Mouse (Mus musculus) hindbrain, embryonic 12.5 days (tissue): ENCODE data around the gene Trim7. TPM values are rescaled to one million over a fixed set of nuclear protein-coding genes. Genes with fewer than 3 reads are reported as not detected.
"Not testable (repeated sequence)": the region's sequence is repeated elsewhere in the genome, so short reads cannot be mapped to it uniquely, and the experiment has no call there.

Source experiments
- ATAC-seq: fragments of 200-750 bp; cut with Nextera tagmentation; 2 replicates; pipeline ENCODE4 v1.8.0; 2017; ENCODE audit warnings: moderate TSS enrichment; ENCODE audit not compliant: low FRiP score
- H3K27ac ChIP-seq: fragments of 300-500 bp; sonication (generic); 2 replicates; pipeline ENCODE4 v1.5.1; 2016; ENCODE audit warnings: mild to moderate bottlenecking
- H3K27me3 ChIP-seq: fragments of 300-500 bp; sonication (generic); 2 replicates; pipeline ENCODE4 v1.6.1; 2016; ENCODE audit warnings: mild to moderate bottlenecking
- H3K36me3 ChIP-seq: fragments of 300-500 bp; sonication (generic); 2 replicates; pipeline ENCODE4 v1.6.1; 2016; ENCODE audit warnings: mild to moderate bottlenecking
- H3K4me1 ChIP-seq: fragments of 300-500 bp; sonication (generic); 2 replicates; pipeline ENCODE4 v1.6.1; 2016
- H3K4me2 ChIP-seq: fragments of 300-500 bp; sonication (generic); replicated peaks from 2 replicates; pipeline ENCODE4 v1.6.1; 2016; ENCODE audit warnings: mild to moderate bottlenecking
- H3K4me3 ChIP-seq: fragments of 300-500 bp; sonication (generic); 2 replicates; pipeline ENCODE4 v1.5.1; 2016; ENCODE audit warnings: mild to moderate bottlenecking
- H3K9ac ChIP-seq: fragments of 300-500 bp; sonication (generic); 2 replicates; pipeline ENCODE4 v1.6.1; 2016; ENCODE audit warnings: mild to moderate bottlenecking, moderate library complexity
- H3K9me3 ChIP-seq: fragments of 300-500 bp; sonication (generic); replicated peaks from 2 replicates; pipeline ENCODE4 v1.6.1; 2016; ENCODE audit warnings: mild to moderate bottlenecking
- WGBS: fragments of 180-500 bp; shearing (Covaris S2); methylation state at CpG from one replicate; pipeline ENCODE4 v1.1.7; 2016; 5-methylcytosine and 5-hydroxymethylcytosine counted together
- polyA plus RNA-seq: library from polyadenylated mRNA; unstranded; fragments of >200 nt; fragmentation: Nextera tagmentation; extraction: Ambion mirVana; gene quantifications from 2 replicates; pipeline ENCODE4 v1.2.1, GENCODE M21; 2016

Gene Trim7
- polyA plus RNA-seq, 1 experiment from 2014 or later = 0.70 TPM

GRCm38 (mm10) chr11:48845244-48845815 is 19.4 kb downstream of the Trim7 start:
- Histone ChIP-seq H3K4me3 (no peak overlapping the region), H3K9me3 (no peaks in the 10 kb centered on the region), H3K27ac (no peak overlapping the region), H3K27me3 (peaks cover 30% of the 10 kb centered on the region), H3K4me1 (no peaks in the 10 kb centered on the region), H3K36me3 (no peaks in the 10 kb centered on the region), H3K4me2 (no peak overlapping the region), H3K9ac (no peak overlapping the region)
- no peak for ATAC-seq
- WGBS = 37% methylated on average over 13 of the region's 13 CpGs

- not testable (repeated sequence) for H3K4me2 ChIP-seq, H3K4me3 ChIP-seq, H3K9me3 ChIP-seq, H3K9ac ChIP-seq, H3K4me1 ChIP-seq, H3K36me3 ChIP-seq, H3K27ac ChIP-seq, ATAC-seq
- H3K27me3 ChIP-seq = peaks cover 28% of the 10 kb centered on the region
- 87% methylated on average over 2 of the region's 2 CpGs for WGBS
Measured at GRCm38 (mm10) chr11:48846362-48846761, 20.4 kb downstream of the Trim7 start.

- Histone ChIP-seq H3K4me3 (no peak overlapping the region), H3K9ac (no peak overlapping the region), H3K4me1 (no peaks in the 10 kb centered on the region), H3K9me3 (no peaks in the 10 kb centered on the region), H3K36me3 (no peaks in the 10 kb centered on the region), H3K27ac (no peak overlapping the region), H3K27me3 (peaks cover 28% of the 10 kb centered on the region), H3K4me2 (no peak overlapping the region)
- no peak for ATAC-seq
- 58% methylated on average over 5 of the region's 5 CpGs for WGBS
Measured at GRCm38 (mm10) chr11:48846881-48847280, 20.9 kb downstream of the Trim7 start.

- Histone ChIP-seq H3K4me3 (no peak overlapping the region), H3K9ac (no peak overlapping the region), H3K4me2 (no peak overlapping the region), H3K27me3 (peaks cover 23% of the 10 kb centered on the region), H3K27ac (no peak overlapping the region), H3K36me3 (no peaks in the 10 kb centered on the region), H3K4me1 (peaks cover 17% of the 10 kb centered on the region), H3K9me3 (no peaks in the 10 kb centered on the region)
- no peak for ATAC-seq
- 48% methylated on average over 2 of the region's 2 CpGs for WGBS
Measured at GRCm38 (mm10) chr11:48850240-48850639, 24.3 kb downstream of the Trim7 start.

DNA sequence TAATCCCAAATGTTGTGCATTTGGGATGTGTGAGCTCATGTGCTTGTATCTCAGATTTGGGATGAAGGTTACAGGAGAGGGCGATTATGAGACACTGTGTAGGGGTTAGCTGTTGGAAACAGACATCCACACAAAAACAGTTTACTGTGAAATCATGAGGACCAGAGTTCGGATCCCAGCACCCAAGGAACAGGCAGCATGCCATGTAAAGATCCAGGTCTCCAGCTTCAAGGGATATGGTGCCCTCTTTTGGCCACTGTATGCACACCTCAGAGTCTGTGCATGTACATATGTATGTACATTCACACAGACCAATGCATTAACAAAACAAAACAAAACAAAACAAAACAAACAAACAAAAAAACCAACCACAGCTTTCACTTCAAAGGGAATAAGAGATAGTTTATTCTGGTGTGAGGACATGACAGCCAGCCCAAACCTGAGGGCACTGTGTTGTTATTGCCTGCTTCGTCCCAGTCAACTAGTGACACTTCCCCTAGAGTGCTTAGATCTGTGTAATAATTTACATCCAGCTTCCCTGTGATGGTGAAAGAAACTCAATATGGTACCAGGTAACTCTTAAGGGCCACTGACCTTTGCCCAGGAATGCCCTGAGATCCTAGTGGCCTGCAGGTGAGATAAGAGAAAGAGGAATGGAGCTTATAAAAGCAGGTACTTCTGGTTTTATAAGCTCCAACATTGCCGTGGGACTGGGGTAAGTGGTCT is 25.5 kb downstream of the Trim7 start:
- Histone ChIP-seq H3K9me3 (no peaks in the 10 kb centered on the region), H3K36me3 (no peaks in the 10 kb centered on the region), H3K9ac (no peak overlapping the region), H3K4me2 (no peak overlapping the region), H3K27ac (no peak overlapping the region), H3K27me3 (peaks cover 18% of the 10 kb centered on the region), H3K4me3 (no peak overlapping the region), H3K4me1 (peaks cover 17% of the 10 kb centered on the region)
- WGBS = 87% methylated on average over 4 of the region's 4 CpGs
- ATAC-seq = no peak

DNA sequence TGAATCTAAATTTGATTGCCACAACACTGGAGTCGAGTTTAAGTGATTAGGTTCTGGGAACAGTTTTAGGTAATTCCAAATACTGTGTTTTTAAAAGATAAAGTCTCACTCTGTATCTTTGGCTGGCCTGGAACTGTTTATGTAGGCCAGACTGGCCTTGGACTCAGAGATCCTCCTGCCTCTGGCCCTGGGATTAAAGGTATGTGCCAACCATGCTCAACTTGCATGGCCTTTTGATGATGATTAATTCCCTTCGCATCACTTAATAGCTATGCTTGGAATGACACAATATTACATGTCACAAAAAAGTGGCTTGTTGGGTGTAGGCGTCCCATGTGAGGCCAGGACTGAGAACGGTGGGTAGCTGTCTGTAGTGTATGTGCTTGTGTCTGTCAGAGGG is 26.2 kb downstream of the Trim7 start:
- peaks cover 18% of the 10 kb centered on the region for H3K27me3 ChIP-seq
- ATAC-seq = no peak
- H3K9me3 ChIP-seq = no peaks in the 10 kb centered on the region
- H3K27ac ChIP-seq = no peak overlapping the region
- peaks cover 17% of the 10 kb centered on the region for H3K4me1 ChIP-seq
- H3K4me3 ChIP-seq = peak overlapping the region; percentile 58; the same call in 1 of the 2 replicates
- H3K9ac ChIP-seq = no peak overlapping the region
- H3K4me2 ChIP-seq = peak overlapping the region; percentile 94; the same call in 1 of the 2 replicates
- H3K36me3 ChIP-seq = no peaks in the 10 kb centered on the region
- 75% methylated on average over 4 of the region's 4 CpGs for whole genome bisulfite sequencing

GRCm38 (mm10) chr11:48852624-48853473 is 26.9 kb downstream of the Trim7 start:
- Histone ChIP-seq H3K4me1 (peaks cover 19% of the 10 kb centered on the region), H3K4me2 (peak overlapping the region; percentile 94), H3K4me3 (peak overlapping the region; percentile 58), H3K36me3 (no peaks in the 10 kb centered on the region), H3K27me3 (peaks cover 18% of the 10 kb centered on the region), H3K9me3 (no peaks in the 10 kb centered on the region), H3K27ac (peak overlapping the region; percentile 17; the same call in 1 of the 2 replicates), H3K9ac (peak overlapping the region; percentile 44)
- peak; percentile 40 for ATAC-seq
- 8% methylated on average over 23 of the region's 23 CpGs for WGBS

DNA sequence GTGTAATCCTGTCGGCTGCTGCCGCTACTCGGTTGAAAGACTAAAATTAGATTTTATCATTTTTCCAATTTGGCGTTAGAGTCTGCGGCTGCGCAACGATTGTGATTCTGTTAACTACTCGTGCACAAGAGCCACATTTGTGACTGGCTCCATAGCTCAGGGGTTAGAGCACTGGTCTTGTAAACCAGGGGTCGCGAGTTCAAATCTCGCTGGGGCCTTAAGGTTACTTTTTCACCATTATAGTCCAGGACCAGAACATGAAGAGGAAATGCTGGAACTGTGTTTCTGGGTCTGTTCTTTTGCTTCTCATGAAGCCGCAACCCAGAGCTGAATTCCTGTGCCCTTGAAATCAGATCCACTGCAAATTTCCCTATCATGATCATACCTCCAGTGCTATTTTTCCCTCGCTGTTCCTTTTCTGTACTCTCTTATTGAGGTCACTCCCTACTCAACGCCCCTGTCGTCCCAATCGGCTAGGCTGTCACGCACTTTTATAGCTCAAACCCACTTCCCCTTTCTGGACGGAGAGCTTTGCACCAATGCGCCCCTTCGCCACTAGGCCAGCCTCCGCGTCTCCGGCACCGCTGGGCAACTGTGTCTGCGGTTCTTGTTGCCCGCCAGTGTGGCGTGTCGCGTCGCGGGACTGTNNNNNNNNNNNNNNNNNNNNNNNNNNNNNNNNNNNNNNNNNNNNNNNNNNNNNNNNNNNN is 27.7 kb downstream of the Trim7 start:
- ATAC-seq = peak; percentile 73
- H3K4me3 ChIP-seq = peak overlapping the region; percentile 58
- H3K9ac ChIP-seq = peak overlapping the region; percentile 44
- H3K4me1 ChIP-seq = peaks cover 22% of the 10 kb centered on the region
- H3K27me3 ChIP-seq = peaks cover 14% of the 10 kb centered on the region
- H3K9me3 ChIP-seq = no peaks in the 10 kb centered on the region
- H3K27ac ChIP-seq = no peak overlapping the region
- WGBS = under 1% methylated on average over 31 of the region's 31 CpGs
- H3K36me3 ChIP-seq = no peaks in the 10 kb centered on the region
- H3K4me2 ChIP-seq = peak overlapping the region; percentile 94

- H3K27ac ChIP-seq = no peak overlapping the region
- peak overlapping the region; percentile 94 for H3K4me2 ChIP-seq
- no peak for ATAC-seq
- H3K4me1 ChIP-seq = peaks cover 15% of the 10 kb centered on the region
- H3K36me3 ChIP-seq = no peaks in the 10 kb centered on the region
- peaks cover 7% of the 10 kb centered on the region for H3K27me3 ChIP-seq
- WGBS = 1% methylated on average over 6 of the region's 6 CpGs
- H3K9me3 ChIP-seq = no peaks in the 10 kb centered on the region
- no peak overlapping the region for H3K4me3 ChIP-seq
- no peak overlapping the region for H3K9ac ChIP-seq
Measured at GRCm38 (mm10) chr11:48859014-48859413, 33.1 kb downstream of the Trim7 start.

DNA sequence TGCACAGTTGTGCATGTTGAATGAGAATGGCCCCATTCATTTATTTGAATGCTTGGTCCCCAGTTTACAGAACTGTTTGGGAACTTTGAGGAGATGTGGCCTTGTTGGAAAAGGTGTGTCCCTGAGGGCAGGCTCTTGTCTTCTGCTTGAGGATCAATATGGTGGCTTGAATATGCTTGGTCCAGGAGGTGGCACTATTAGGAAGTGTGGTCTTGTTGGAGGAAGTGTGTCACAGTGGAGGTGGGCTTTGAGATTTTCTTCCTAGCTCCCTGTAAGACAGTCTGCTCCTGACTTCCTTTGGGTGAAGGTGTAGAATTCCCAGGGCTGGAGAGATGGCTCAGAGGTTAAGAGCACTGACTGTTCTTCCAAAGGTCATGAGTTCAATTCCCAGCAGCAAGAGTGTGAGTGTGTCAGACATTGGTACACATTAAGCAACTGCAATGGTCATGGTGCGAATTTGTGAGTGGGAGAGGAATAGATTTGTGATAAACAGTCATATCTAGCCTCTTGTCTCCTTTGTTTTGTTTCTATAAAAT is 36.9 kb downstream of the Trim7 start:
- Histone ChIP-seq H3K4me1 (peaks cover 3% of the 10 kb centered on the region; the same call in 1 of the 2 replicates), H3K27me3 (peaks cover 4% of the 10 kb centered on the region), H3K4me2 (no peak overlapping the region), H3K9ac (no peak overlapping the region), H3K36me3 (no peaks in the 10 kb centered on the region), H3K4me3 (no peak overlapping the region), H3K9me3 (no peaks in the 10 kb centered on the region), H3K27ac (no peak overlapping the region)
- no peak for ATAC-seq
- whole genome bisulfite sequencing = 84% methylated on average over 1 of the region's 1 CpGs

GRCm38 (mm10) chr11:48863808-48864207 is 37.9 kb downstream of the Trim7 start:
- 86% methylated on average over 3 of the region's 3 CpGs for WGBS
- H3K4me3 ChIP-seq = no peak overlapping the region
- H3K4me1 ChIP-seq = no peaks in the 10 kb centered on the region
- H3K36me3 ChIP-seq = no peaks in the 10 kb centered on the region
- H3K4me2 ChIP-seq = no peak overlapping the region
- ATAC-seq = no peak
- no peaks in the 10 kb centered on the region for H3K9me3 ChIP-seq
- no peak overlapping the region for H3K9ac ChIP-seq
- peaks cover 4% of the 10 kb centered on the region for H3K27me3 ChIP-seq
- H3K27ac ChIP-seq = no peak overlapping the region
